Mouse (Mus musculus) heart, postnatal 4 days (tissue): Measurements from ENCODE around the gene Olfr598. TPM values are rescaled to one million over a fixed set of nuclear protein-coding genes. Genes with fewer than 3 reads are reported as not detected.
"Not testable (repeated sequence)": the region's sequence is repeated elsewhere in the genome, so short reads cannot be mapped to it uniquely, and the experiment has no call there.

Source experiments
- DNase-seq: peaks from one replicate; pipeline ENCODE4 v3.0.0; 2021
- total RNA-seq, 2 experiments: library from RNA; stranded (reverse); gene quantifications; 2 replicates each; pipeline ENCODE4 v1.2.3; 2021

The Olfr598 gene
- not detected for total RNA-seq

GRCm38 (mm10) chr7:103323268-103323667 is at the start of gene Olfr598:
Gene Olfr598 (plus strand): TSS chr7:103323568.
- no peak for DNase-seq

GRCm38 (mm10) chr7:103305348-103305747 is 18.0 kb upstream of the Olfr598 start, which contains the start of gene Olfr596:
Gene Olfr596 (plus strand): TSS chr7:103305648.
- not testable (repeated sequence) for DNase-seq

- DNase-seq: not testable (repeated sequence)
These were observed 7.4 kb upstream of the Olfr598 start, which contains the start of gene Olfr597 for GRCm38 (mm10) chr7:103316015-103316414. Gene Olfr597 (plus strand): TSS chr7:103316315.

DNA sequence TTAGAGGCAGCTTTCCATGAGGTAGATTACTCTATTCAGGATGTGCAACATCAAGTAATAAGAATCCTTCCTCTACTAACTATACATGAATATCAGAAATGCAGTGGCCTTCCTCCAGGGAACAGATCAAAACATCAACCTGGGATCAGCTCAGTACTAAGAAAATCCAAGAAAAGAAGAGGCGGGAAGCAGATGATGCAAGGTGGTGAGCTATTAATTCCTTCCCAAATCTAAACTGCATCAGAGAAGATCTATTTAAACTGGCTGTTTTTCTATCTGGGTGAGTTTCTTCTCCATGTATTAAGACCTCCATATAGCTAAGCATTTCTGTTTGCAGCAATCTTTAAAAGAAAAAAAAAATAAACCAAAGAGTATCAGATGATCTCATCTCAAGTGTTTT is 12.2 kb downstream of the Olfr598 start, which contains the start of gene Olfr599:
Gene Olfr599 (plus strand): TSS at position 301 of the 400 bp plus-strand sequence.
- no peak for DNase-seq

GRCm38 (mm10) chr7:103349569-103349968 is 26.2 kb downstream of the Olfr598 start, which contains the start of gene Olfr600:
Gene Olfr600 (minus strand): TSS chr7:103349669.
- DNase-seq: no peak

DNA sequence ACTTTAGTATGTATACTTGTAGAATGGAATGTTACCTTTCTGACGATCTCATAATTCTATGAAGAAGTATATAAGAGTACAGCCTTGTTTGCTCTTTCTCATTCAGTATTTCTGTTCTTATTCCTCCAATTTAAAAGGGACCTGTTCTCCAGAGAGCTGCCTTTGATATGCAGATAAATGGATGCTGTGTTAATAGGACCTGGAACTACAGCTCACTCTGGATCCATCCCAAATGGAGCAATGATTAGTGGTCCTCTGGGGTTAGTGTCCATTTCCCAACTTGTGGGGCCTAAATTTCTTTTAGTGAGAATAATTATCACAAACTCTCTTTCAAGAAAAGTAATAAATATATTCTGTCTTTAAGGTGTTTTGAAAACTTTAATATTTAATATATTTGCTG is 39.2 kb downstream of the Olfr598 start, which contains the start of gene Olfr601:
Gene Olfr601 (minus strand): TSS at position 101 of the 400 bp plus-strand sequence.
- DNase-seq: no peak

Other genes starting within 250 kb of the Olfr598 start
- gene Olfr584, start 241.7 kb upstream of the Olfr598 start, total RNA-seq: not detected
- gene Olfr585, start 225.8 kb upstream of the Olfr598 start, total RNA-seq: not detected
- gene Olfr586, start 197.9 kb upstream of the Olfr598 start, total RNA-seq: not detected
- not detected for gene Olfr588-ps1, start 182.7 kb upstream of the Olfr598 start, total RNA-seq
- gene Olfr589, start 167.2 kb upstream of the Olfr598 start, total RNA-seq: not detected
- gene Olfr591, start 145.2 kb upstream of the Olfr598 start, total RNA-seq: not detected
- not detected for gene Olfr592, start 138.8 kb upstream of the Olfr598 start, total RNA-seq
- gene Olfr593, start 111.7 kb upstream of the Olfr598 start, total RNA-seq: not detected
- gene Olfr594, start 106.6 kb upstream of the Olfr598 start, total RNA-seq: not detected
- not detected for gene Usp17ld, start 71.1 kb upstream of the Olfr598 start, total RNA-seq
- gene Olfr596, start 17.9 kb upstream of the Olfr598 start, total RNA-seq: not detected
- not detected for gene Olfr597, start 7.3 kb upstream of the Olfr598 start, total RNA-seq
- gene Olfr599, start 12.3 kb downstream of the Olfr598 start, total RNA-seq: not detected
- gene Olfr600, start 26.1 kb downstream of the Olfr598 start, total RNA-seq: not detected
- not detected for gene Olfr601, start 39.1 kb downstream of the Olfr598 start, total RNA-seq
- not detected for gene Olfr603, start 62.6 kb downstream of the Olfr598 start, total RNA-seq
- gene Usp17lc, start 91.5 kb downstream of the Olfr598 start, total RNA-seq: under 1 TPM in 1 of 2 experiments, not detected in 1; 0.21 TPM
- not detected for gene Olfr605, start 121.9 kb downstream of the Olfr598 start, total RNA-seq
- not detected for gene Olfr606, start 125.5 kb downstream of the Olfr598 start, total RNA-seq
- gene Olfr607, start 140.6 kb downstream of the Olfr598 start, total RNA-seq: not detected
- 1 to 10 TPM; 3.8 to 4.1 TPM for gene Olfr608, start 146.3 kb downstream of the Olfr598 start, total RNA-seq
- not detected for gene Olfr609, start 174.5 kb downstream of the Olfr598 start, total RNA-seq
- not detected for gene Olfr610, start 188.6 kb downstream of the Olfr598 start, total RNA-seq
- gene Olfr611, start 197.3 kb downstream of the Olfr598 start, total RNA-seq: not detected
- gene Olfr612, start 219.1 kb downstream of the Olfr598 start, total RNA-seq: not detected
- not detected for gene Olfr613, start 224.5 kb downstream of the Olfr598 start, total RNA-seq
- not detected for gene Olfr615, start 232.5 kb downstream of the Olfr598 start, total RNA-seq
- not detected for gene Olfr616, start 245.6 kb downstream of the Olfr598 start, total RNA-seq
- not detected for gene Olfr617, start 249.5 kb downstream of the Olfr598 start, total RNA-seq